Mouse (Mus musculus) left cerebral cortex, adult 2 months (tissue): ENCODE measurements around the gene Sprr2d. TPM values are rescaled to one million over a fixed set of nuclear protein-coding genes. Genes with fewer than 3 reads are reported as not detected.

ENCODE experiments used
- DNase-seq, 2 experiments: peaks; one replicate each; pipeline ENCODE4 v3.0.0; 2021 to 2022; ENCODE audit warnings: low spot score in 2 of 2, mixed read lengths in 1 of 2; ENCODE audit errors: extremely low spot score in 1 of 2
- H3K27ac ChIP-seq: fragments of 200-600 bp; 2 replicates; pipeline ENCODE4 v1.8.1; 2022
- H3K4me3 ChIP-seq: fragments of 200-600 bp; 2 replicates; pipeline ENCODE4 v1.8.1; 2022
- CTCF ChIP-seq: fragments of 200-600 bp; IDR thresholded peaks from 2 replicates; pipeline ENCODE4 v1.8.1; 2022; ENCODE audit warnings: antibody characterized with exemption, mild to moderate bottlenecking, moderate library complexity
- intact Hi-C: fragments of 180-260 bp; cut with DNase I; formaldehyde crosslinking; loops from one replicate; pipeline ENCODE4 v1.15.1; 2025
- long read RNA-seq, 2 experiments: library from polyadenylated mRNA; stranded (forward); transcript quantifications; one replicate each; pipeline ENCODE4 v2.0.0; 2021; ENCODE audit warnings: borderline mapping rate in 2 of 2
- total RNA-seq, 2 experiments: library from RNA; stranded (reverse); gene quantifications; 2 replicates each; pipeline ENCODE4 v1.2.3; 2021

Sprr2d gene
- total RNA-seq: not detected
- long read RNA-seq, experiment 1: 0 reads
- long read RNA-seq, experiment 2: 0 reads

DNA sequence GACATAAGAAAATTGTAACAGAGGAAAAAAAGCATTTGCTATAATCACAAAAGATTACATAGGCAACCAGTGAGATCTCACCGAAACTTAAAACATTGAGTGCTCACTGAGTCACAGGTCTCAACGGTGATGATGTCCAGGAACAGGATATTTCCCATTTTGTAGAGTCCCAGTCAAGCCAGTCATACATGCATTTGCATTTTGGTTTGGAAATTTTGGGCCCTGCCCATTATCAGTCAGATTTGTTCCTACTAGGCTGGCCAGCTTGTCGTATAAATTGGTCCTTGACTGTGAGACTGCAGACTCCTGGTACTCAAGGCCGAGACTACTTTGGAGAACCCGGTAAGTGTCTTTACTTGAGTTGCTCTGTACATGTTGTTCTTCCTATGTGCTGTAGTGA is at the start of gene Sprr2d:
Gene Sprr2d, plus strand, starts transcription at position 301 of the 400 bp plus-strand sequence.
- TF ChIP-seq CTCF: no peak
- intact Hi-C loops: no loop called here
- no peak within 1 kb of the TSS for H3K4me3 ChIP-seq

DNA sequence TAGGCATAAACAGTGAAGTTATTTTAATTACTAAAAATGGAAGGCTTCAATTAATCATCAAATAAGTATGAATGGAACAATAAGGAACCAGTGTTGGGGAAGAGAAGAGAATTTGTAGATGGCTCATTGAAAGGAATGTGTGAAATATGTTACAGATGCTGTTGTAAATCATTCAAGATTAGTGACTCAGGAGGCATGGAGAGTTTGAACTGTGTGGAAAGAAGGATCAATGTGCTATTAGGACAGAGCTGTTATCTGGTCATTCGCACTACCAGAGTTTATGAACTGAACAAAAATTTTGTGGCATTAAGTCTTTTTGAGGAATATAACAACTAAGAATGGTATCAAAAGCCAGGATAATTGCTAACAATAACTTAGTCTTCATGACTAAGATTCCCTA is 31.5 kb upstream of the Sprr2d start:
- DNase-seq: no peak
- Histone ChIP-seq H3K4me3 (no peak overlapping the region), H3K27ac (no peak overlapping the region)
- no peak for TF ChIP-seq CTCF
- intact Hi-C loops: no loop called here

More for the DNA sequence above, at the start of gene Sprr2d:
- no peak within 1 kb of the TSS for H3K27ac ChIP-seq
- DNase-seq: no peak

DNA sequence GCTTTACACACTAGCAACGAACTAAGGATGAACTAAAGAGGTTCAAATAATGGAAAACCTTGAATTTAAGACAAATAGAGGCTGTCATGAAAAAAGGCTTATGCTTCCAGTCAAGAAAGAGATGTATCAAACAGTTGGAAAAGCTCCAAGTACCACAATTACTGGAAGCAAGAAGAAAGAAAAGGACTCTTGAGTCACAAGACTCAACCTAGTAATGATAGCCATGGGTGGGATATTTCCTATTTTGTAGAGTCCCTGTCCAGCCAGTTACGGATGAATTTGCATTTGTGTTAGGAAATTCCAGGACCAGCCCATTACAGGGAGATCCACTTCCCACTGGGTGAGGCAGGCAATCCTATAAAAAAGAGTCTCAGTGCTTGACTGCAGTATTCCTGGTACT is 22.6 kb upstream of the Sprr2d start, which contains the start of gene Sprr2b:
Gene Sprr2b, plus strand, starts transcription at position 301 of the 400 bp plus-strand sequence.
- intact Hi-C loops: no loop called here
- TF ChIP-seq CTCF: no peak
- H3K4me3 ChIP-seq: no peak within 1 kb of the TSS
- no peak for DNase-seq
- no peak within 1 kb of the TSS for H3K27ac ChIP-seq

DNA sequence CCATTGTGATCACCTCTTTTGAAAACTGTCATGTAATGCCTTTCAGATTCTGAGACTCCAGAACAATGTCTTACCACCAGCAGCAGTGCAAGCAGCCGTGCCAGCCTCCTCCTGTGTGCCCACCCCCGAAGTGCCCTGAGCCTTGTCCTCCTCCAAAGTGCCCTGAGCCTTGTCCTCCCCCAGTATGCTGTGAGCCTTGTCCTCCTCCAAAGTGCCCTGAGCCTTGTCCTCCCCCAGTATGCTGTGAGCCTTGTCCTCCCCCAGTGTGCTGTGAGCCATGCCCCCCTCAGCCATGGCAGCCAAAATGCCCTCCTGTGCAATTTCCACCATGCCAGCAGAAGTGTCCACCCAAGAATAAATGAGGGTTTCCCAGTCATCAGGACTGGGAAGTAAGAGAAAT is 21.6 kb upstream of the Sprr2d start:
- TF ChIP-seq CTCF: no peak
- intact Hi-C loops: no loop called here
- Histone ChIP-seq H3K27ac (no peak overlapping the region), H3K4me3 (no peak overlapping the region)
- DNase-seq: no peak

DNA sequence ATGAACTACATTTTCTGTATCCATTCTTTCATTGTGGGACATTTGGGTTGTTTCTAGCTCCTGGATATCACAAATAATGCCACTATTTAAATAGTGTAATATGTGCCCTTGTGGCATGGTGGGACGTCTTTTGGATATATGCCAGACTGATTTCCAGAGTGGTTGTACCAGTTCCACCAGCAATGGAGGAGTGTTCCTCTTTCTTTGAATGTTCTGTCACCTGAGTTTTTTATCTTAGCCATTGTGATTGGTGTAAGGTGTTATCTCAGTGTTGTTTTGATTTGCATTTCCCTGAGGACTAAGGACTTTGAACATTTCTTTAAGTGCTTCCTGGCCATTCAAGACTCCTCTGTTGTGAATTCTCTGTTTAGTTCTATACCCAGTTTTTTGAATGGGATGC is 2.7 kb upstream of the Sprr2d start:
- Histone ChIP-seq H3K27ac (no peak overlapping the region), H3K4me3 (no peak overlapping the region)
- intact Hi-C loops: no loop called here
- no peak for TF ChIP-seq CTCF
- DNase-seq: no peak

DNA sequence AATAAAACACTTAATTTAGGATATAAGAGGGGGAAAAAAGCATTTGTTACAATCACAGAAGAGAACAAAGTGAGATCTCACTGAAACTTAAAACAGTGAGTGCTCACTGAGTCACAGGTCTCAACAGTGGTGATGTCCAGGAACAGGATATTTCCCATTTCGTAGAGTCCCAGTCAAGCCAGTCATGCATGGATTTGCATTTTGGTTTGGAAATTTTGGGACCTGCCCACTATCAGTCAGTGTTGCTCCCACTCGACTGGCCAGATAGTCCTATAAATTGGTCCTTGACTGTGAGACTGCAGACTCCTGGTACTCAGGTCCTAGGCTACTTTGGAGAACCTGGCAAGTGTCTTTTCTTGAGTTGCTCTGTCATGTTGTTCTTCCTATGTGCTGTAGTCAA is 12.9 kb downstream of the Sprr2d start, which contains the start of gene Sprr2e:
Gene Sprr2e, plus strand, starts transcription at position 301 of the 400 bp plus-strand sequence.
- H3K4me3 ChIP-seq: no peak within 1 kb of the TSS
- no peak for TF ChIP-seq CTCF
- DNase-seq: no peak
- H3K27ac ChIP-seq: no peak within 1 kb of the TSS
- intact Hi-C loops: no loop called here

DNA sequence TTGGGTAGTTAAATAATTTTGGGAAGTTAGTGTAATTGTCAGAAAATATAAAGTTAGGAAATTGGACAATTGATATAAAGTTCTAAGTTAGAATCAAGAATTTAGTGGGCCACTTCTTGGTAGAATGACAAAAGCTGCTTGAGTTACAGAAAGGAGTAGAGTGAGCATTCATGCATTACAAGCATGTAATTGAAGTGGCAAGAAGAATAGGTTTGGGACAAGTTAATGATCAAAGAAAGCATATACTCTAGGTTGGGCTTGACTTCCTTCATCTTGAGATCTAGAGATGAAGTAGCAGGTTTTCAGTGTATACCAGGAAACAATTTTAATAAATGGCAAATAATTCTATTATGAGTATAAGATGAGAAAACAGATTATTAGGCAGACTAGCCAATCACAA is 22.7 kb downstream of the Sprr2d start:
- DNase-seq: no peak
- H3K4me3 ChIP-seq: no peak overlapping the region
- no peak for TF ChIP-seq CTCF
- H3K27ac ChIP-seq: no peak overlapping the region
- intact Hi-C loops: no loop called here

DNA sequence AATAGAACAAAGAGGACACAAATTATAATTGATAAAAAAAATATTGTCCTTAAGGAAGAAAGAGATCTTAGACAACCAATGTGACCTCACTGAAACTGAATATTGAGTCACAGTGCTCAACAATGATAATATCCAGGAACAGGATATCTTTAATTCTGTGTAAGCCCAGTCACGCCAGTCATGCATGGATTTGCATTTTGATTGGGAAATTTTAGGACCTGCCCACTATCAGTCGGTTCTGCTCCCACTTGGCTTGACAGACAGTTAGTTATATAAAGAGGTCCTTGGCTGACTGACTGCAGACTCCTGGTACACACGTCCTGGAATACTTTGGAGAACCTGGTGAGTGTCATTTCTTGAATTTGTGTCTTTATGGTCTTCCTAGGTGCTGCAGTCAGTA is 25.9 kb downstream of the Sprr2d start, which contains the start of gene Sprr2f:
Gene Sprr2f, plus strand, starts transcription at position 301 of the 400 bp plus-strand sequence.
- no peak for DNase-seq
- intact Hi-C loops: no loop called here
- Histone ChIP-seq H3K27ac (no peak within 1 kb of the TSS), H3K4me3 (no peak within 1 kb of the TSS)
- TF ChIP-seq CTCF: no peak

DNA sequence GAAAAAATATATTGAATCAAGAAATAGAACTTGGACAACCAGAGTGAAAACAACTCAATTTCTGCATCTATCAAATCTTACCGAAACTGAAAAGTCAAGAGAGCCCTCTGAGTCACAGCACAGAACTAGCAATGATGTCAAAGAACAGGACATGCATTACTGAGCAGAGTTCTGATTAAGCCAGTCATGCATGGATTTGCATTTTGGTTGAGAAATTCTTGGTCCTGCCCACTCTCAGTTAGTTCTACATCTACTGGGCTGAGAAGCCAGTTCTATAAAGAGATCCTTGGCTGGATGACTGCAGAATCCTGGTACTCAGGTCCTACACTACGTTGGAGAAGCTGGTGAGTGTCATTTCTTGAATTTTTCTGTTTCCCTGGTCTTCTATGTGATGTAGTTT is 34.7 kb downstream of the Sprr2d start:
- intact Hi-C loops: no loop called here
- no peak for DNase-seq
- Histone ChIP-seq H3K4me3 (no peak overlapping the region), H3K27ac (no peak overlapping the region)
- TF ChIP-seq CTCF: no peak

DNA sequence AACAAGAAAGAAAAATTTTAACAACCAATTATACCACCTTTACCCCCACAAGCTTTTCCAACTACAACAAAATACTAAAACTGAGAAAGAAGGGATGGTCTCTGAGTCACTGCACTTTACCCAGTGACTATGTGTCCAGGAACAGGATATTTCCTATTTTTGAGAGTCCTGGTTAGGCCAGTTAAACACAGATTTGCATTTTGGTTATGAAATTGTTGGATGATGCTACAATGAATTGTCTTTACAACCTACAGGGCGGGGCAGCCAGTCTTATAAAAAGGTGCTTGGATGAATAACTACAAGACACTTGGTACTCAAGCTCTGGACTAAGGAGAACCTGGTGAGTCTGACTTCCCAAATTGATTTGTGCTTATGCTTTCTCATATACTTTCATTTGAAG is 46.4 kb downstream of the Sprr2d start, which contains the start of gene Sprr2h:
Gene Sprr2h, plus strand, starts transcription at position 301 of the 400 bp plus-strand sequence.
- intact Hi-C loops: no loop called here
- DNase-seq: no peak
- TF ChIP-seq CTCF: no peak
- Histone ChIP-seq H3K27ac (no peak within 1 kb of the TSS), H3K4me3 (no peak within 1 kb of the TSS)

Other genes starting within 250 kb of the Sprr2d start
- gene Prr9, start 215.2 kb upstream of the Sprr2d start, total RNA-seq: not detected
- gene Lelp1, start 196.4 kb upstream of the Sprr2d start, total RNA-seq: not detected
- not detected for gene Sprr2a1, start 123.3 kb upstream of the Sprr2d start, total RNA-seq
- gene Sprr2a2, start 123.2 kb upstream of the Sprr2d start, total RNA-seq: not detected
- not detected for gene Sprr2a3, start 53.7 kb upstream of the Sprr2d start, total RNA-seq
- gene Sprr2b, start 22.5 kb upstream of the Sprr2d start, total RNA-seq: not detected
- gene Sprr2e, start 13.0 kb downstream of the Sprr2d start, total RNA-seq: not detected
- gene Sprr2f, start 26.0 kb downstream of the Sprr2d start, total RNA-seq: not detected
- not detected for gene Sprr2h, start 46.5 kb downstream of the Sprr2d start, total RNA-seq
- not detected for gene Sprr2i, start 68.9 kb downstream of the Sprr2d start, total RNA-seq
- gene Sprr2j-ps, start 78.9 kb downstream of the Sprr2d start, total RNA-seq: not detected
- gene Gm9774, start 90.3 kb downstream of the Sprr2d start, total RNA-seq: 1 to 10 TPM in 1 of 2 experiments, under 1 TPM in 1; 0.98 to 3.2 TPM
- gene Sprr2k, start 93.4 kb downstream of the Sprr2d start, total RNA-seq: not detected
- not detected for gene Sprr1b, start 99.6 kb downstream of the Sprr2d start, total RNA-seq
- gene Sprr3, start 119.6 kb downstream of the Sprr2d start, total RNA-seq: not detected
- not detected for gene Sprr1a, start 146.8 kb downstream of the Sprr2d start, total RNA-seq
- gene Sprr4, start 161.4 kb downstream of the Sprr2d start, total RNA-seq: not detected
- not detected for gene 2310046K23Rik, start 195.4 kb downstream of the Sprr2d start, total RNA-seq
- not detected for gene Ivl, start 234.6 kb downstream of the Sprr2d start, total RNA-seq
- not detected for gene Smcp, start 249.9 kb downstream of the Sprr2d start, total RNA-seq